Mouse (Mus musculus) liver, adult 2 months (tissue): ENCODE data around the gene Sptlc3. TPM values are rescaled to one million over a fixed set of nuclear protein-coding genes. Genes with fewer than 3 reads are reported as not detected.

Experiments used
- DNase-seq: peaks from one replicate; pipeline ENCODE4 v3.0.0-alpha.2; 2011; ENCODE audit warnings: low read depth, low spot score; ENCODE audit errors: extremely low read depth
- H3K27ac ChIP-seq: fragments of 200-500 bp; replicated peaks from 2 replicates; pipeline ENCODE4 v1.5.1; 2012; ENCODE audit warnings: low read depth, mild to moderate bottlenecking, control low read depth, inconsistent platforms, low read length; ENCODE audit not compliant: insufficient read depth
- H3K27me3 ChIP-seq: fragments of 200-500 bp; 2 replicates; pipeline ENCODE4 v1.6.1; 2012; ENCODE audit warnings: mild to moderate bottlenecking, moderate library complexity, low read length, inconsistent platforms; ENCODE audit not compliant: control insufficient read depth, insufficient read depth
- H3K36me3 ChIP-seq: fragments of 200-500 bp; 2 replicates; pipeline ENCODE4 v1.6.1; 2012; ENCODE audit warnings: low read length, inconsistent platforms; ENCODE audit not compliant: control insufficient read depth, insufficient read depth
- H3K4me1 ChIP-seq: fragments of 200-500 bp; 2 replicates; pipeline ENCODE4 v1.6.1; 2011; ENCODE audit warnings: low read length; ENCODE audit not compliant: control insufficient read depth, insufficient read depth
- H3K4me3 ChIP-seq: fragments of 200-500 bp; 2 replicates; pipeline ENCODE4 v1.5.1; 2011; ENCODE audit warnings: low read depth, mild to moderate bottlenecking, control low read depth, low read length, moderate library complexity; ENCODE audit not compliant: insufficient read depth
- H3K79me2 ChIP-seq: fragments of 200-500 bp; 2 replicates; pipeline ENCODE4 v1.6.1; 2012; ENCODE audit warnings: inconsistent platforms, mild to moderate bottlenecking, low read length, moderate library complexity; ENCODE audit not compliant: control insufficient read depth, insufficient read depth
- H3K9ac ChIP-seq: fragments of 200-500 bp; 2 replicates; pipeline ENCODE4 v1.6.1; 2012; ENCODE audit warnings: low read depth, mild to moderate bottlenecking, control low read depth, inconsistent platforms, low read length
- CTCF ChIP-seq: fragments of 200-500 bp; IDR thresholded peaks from 2 replicates; pipeline ENCODE4 v1.5.1; 2011; ENCODE audit warnings: low read depth, low read length, control low read depth
- POLR2A ChIP-seq: fragments of 200-500 bp; IDR thresholded peaks from 2 replicates; pipeline ENCODE4 v1.6.1; 2011; ENCODE audit warnings: low read length, control low read depth; ENCODE audit not compliant: insufficient read depth; ENCODE audit errors: extremely low read depth
- WGBS: fragments of 180-500 bp; shearing (Covaris S2); methylation state at CpG from one replicate; pipeline ENCODE4 v1.1.7; 2018; 5-methylcytosine and 5-hydroxymethylcytosine counted together
- polyA plus RNA-seq: library from polyadenylated mRNA; depleted of rRNA; stranded (reverse); fragments of >200 nt; gene quantifications from 2 replicates; pipeline ENCODE4 v1.2.3, GENCODE M21; 2012
- total RNA-seq: library from RNA; depleted of rRNA; stranded (reverse); fragments of >200 nt; gene quantifications from 2 replicates; pipeline ENCODE4 v1.2.3, GENCODE M21; 2014

The Sptlc3 gene
- total and polyA plus RNA-seq, 2 experiments = not detected

DNA sequence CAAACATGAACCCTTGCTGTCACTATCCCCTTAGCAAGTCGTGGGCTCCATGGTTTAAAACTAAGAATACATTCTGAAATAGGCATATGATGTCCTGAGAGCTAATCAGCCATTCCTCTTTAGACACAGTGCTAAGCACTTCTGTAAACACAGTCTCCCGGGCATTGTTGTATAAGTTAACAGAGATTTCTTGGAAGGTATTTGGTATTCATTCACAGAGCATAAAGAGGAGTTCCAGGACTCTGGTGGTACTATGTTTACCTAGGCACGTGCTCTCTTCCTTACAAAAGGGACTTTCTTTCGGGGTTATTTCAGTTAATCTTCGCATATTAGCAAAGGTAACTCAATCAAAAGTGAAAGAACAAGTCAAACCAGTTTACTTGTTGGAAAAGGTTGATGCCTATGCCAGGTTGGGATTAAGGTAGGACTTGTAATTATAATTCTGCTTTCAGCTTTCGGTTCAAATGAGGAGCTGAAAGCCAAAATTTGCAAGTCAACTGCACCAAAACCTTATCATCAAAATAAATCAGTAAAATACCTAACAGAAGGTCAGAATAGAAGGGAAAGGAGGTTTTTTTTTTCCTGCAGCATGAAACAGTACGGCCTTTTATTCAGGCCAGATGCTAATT is 148.2 kb downstream of the Sptlc3 start:
- no peak overlapping the region for H3K27ac ChIP-seq
- no peak for TF ChIP-seq POLR2A
- TF ChIP-seq CTCF = no peak
- no peaks in the 10 kb centered on the region for H3K36me3 ChIP-seq
- H3K79me2 ChIP-seq = no peaks in the 10 kb centered on the region
- WGBS = 29% methylated on average over 7 of the region's 7 CpGs
- no peak for DNase-seq
- no peak overlapping the region for H3K9ac ChIP-seq
- H3K4me3 ChIP-seq = no peak overlapping the region
- no peaks in the 10 kb centered on the region for H3K4me1 ChIP-seq
- H3K27me3 ChIP-seq = no peaks in the 10 kb centered on the region

DNA sequence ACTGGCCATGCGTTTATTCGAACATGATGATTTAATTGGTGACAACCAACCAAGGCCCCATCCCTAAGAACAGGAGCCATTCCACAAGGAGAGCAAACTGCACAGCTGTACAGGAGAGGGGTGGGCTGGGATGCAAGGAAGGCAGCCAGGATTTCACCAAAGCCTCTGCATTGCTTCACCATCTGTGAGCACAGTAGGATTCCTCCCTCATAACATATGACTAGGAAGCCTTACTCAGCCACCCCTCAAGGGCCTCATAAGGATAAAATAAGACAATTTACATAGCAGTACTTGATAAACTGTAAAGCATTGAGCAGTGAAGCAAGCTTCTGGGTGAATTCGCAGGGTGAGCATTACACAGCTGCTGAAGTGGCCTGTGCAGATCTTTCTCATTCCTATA is 155.8 kb downstream of the Sptlc3 start:
- H3K79me2 ChIP-seq = no peaks in the 10 kb centered on the region
- H3K4me1 ChIP-seq = no peaks in the 10 kb centered on the region
- H3K36me3 ChIP-seq = no peaks in the 10 kb centered on the region

DNA sequence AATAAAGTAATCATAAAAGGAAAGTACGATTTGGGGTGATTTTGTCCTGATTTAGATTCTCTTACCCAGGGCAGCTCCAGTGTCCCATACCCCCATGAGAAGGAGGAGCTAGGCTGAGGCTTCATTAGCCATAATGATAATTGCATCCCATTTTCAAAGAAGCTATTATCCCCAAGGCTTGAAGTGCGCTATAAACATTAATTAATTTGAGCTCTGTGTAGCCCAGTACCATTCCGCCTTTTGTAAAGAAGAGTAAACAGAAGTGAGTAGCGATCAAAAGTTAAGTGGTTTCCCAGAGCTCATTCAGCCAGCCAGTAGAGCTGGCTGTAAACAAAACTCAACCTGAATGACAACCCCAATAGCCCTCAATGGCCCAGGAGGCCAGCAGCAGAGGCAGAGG is 163.0 kb downstream of the Sptlc3 start:
- Histone ChIP-seq H3K9ac (no peak overlapping the region), H3K36me3 (no peaks in the 10 kb centered on the region), H3K27ac (no peak overlapping the region), H3K27me3 (no peaks in the 10 kb centered on the region), H3K79me2 (no peaks in the 10 kb centered on the region), H3K4me1 (no peaks in the 10 kb centered on the region), H3K4me3 (no peak overlapping the region)
- TF ChIP-seq CTCF (no peak), POLR2A (no peak)
- WGBS = 46% methylated on average over 4 of the region's 4 CpGs
- DNase-seq = no peak

More for the DNA sequence above, 155.8 kb downstream of the Sptlc3 start:
- no peak overlapping the region for H3K4me3 ChIP-seq
- 81% methylated on average over 3 of the region's 3 CpGs for WGBS
- no peaks in the 10 kb centered on the region for H3K27me3 ChIP-seq
- no peak for TF ChIP-seq POLR2A
- no peak for TF ChIP-seq CTCF
- DNase-seq = no peak
- H3K27ac ChIP-seq = no peak overlapping the region
- H3K9ac ChIP-seq = no peak overlapping the region

DNA sequence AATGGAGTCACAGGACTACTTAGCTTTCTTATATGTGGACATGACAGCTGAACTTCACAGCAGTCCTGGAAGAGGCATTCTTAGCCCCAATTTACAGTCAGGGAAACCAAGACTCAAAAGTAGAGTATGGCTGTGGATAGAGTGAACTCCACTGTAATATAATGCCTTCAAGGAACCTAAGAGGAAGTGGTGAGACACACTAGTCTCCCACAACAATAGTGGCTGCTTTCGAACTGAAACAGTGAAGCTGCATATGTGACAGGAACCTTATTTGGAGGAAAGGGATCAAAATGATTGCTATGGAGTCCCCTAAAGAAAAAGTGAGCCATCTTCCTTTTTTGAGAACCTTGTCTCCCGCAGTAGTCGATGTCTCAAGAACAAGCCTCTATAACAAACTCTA is 178.1 kb downstream of the Sptlc3 start:
- DNase-seq = no peak
- Histone ChIP-seq H3K4me3 (no peak overlapping the region), H3K4me1 (no peaks in the 10 kb centered on the region; the same call in 1 of the 2 replicates), H3K27ac (no peak overlapping the region), H3K79me2 (no peaks in the 10 kb centered on the region), H3K27me3 (peaks cover under 1% of the 10 kb centered on the region; the same call in 1 of the 2 replicates), H3K9ac (no peak overlapping the region), H3K36me3 (no peaks in the 10 kb centered on the region)
- 81% methylated on average over 3 of the region's 3 CpGs for WGBS
- no peak for TF ChIP-seq CTCF
- TF ChIP-seq POLR2A = no peak

DNA sequence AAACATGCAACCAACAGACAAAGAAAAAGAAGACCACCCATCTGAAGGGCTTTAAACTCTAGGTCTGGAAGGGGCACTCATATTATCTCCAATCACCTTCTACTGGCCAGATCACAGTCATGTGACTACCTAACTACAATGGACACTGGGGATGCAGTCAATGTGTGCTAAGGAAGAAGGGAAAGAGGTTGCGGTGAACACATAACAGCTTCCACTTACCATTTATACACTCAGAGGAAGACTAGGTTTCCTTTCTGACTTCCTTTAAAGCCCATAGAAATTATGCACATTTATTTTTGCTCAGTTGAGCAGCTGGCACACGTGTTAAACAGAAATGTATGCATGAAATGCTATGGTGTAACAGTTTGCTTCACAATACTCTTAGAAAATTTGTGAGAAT is 178.7 kb downstream of the Sptlc3 start:
- 47% methylated on average over 2 of the region's 2 CpGs for WGBS
- Histone ChIP-seq H3K27ac (no peak overlapping the region), H3K27me3 (peaks cover 6% of the 10 kb centered on the region; the same call in 1 of the 2 replicates), H3K36me3 (no peaks in the 10 kb centered on the region), H3K79me2 (no peaks in the 10 kb centered on the region), H3K4me3 (no peak overlapping the region), H3K4me1 (no peaks in the 10 kb centered on the region; the same call in 1 of the 2 replicates), H3K9ac (no peak overlapping the region)
- TF ChIP-seq POLR2A = no peak
- TF ChIP-seq CTCF = no peak
- DNase-seq = no peak

DNA sequence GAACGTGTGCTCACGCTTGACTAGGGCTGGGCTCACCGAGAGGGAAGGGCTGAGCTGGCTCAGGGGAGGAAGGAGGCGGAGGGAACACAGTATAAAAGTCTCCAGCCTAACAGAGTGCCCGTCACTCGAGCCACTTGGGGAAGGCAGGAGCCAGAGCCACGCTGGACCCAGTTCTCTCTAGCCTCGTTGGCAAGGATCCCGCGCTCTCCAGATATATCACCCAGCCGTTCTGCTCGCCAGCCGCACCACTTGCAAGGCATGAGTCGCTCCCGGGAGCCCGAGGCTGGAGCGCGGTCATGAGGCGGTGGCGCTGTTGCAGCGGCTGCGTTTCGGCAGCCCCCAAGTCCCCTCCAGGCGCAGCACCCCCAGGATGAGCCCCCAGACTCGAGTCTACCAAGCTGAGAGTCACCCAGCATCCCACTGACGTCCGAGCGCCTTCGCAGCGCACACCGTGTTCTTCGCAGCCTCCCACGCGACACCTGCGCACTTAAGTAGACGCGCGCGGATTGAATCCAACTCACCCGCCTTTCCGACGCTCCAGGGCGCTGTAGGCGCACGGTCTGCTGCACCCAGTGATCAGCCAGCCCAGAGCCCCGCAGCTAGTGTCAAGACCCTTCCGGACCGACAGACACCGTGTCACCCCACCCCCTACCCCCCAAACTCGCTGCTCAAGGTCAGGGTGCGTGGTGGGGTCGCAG is 183.5 kb downstream of the Sptlc3 start:
- Histone ChIP-seq H3K27ac (no peak overlapping the region), H3K27me3 (peaks cover 21% of the 10 kb centered on the region), H3K36me3 (no peaks in the 10 kb centered on the region), H3K9ac (no peak overlapping the region), H3K79me2 (no peaks in the 10 kb centered on the region), H3K4me3 (peak overlapping the region; percentile 40; the same call in 1 of the 2 replicates), H3K4me1 (no peaks in the 10 kb centered on the region; the same call in 1 of the 2 replicates)
- WGBS = 2% methylated on average over 52 of the region's 52 CpGs
- no peak for DNase-seq
- no peak for TF ChIP-seq CTCF
- no peak for TF ChIP-seq POLR2A
